Mouse (Mus musculus) retina, postnatal 1 day (tissue): Measurements from ENCODE around the gene Cog5.
A peak's percentile ranks its signal among the peaks of the same experiment; 100 is the strongest.

Experiments
- DNase-seq: peaks from one replicate; pipeline ENCODE4 v3.0.0-alpha.2; 2012

Gene Cog5

GRCm38 (mm10) chr12:31712233-31712632, 57.6 kb downstream of the Cog5 start:
- DNase-seq = peak; percentile 18

DNA sequence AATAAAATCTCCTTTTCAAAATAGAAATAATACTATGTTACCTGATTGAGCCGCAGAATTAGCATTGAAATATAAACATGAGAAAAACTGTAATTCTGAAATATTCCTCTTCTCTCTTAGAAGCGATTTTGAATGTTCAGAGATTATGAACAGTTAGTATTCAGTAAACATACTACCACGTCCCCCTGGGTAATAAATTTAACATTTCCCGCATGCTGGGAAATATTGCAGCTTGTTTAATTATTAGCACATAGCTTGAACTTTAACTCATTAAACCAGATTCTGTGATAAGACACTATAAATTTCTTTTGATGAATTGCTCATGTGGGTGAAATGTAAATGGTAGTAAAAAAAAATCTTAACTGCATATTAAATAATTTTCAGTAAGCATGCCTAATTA, 58.1 kb downstream of the Cog5 start:
- no peak for DNase-seq

DNA sequence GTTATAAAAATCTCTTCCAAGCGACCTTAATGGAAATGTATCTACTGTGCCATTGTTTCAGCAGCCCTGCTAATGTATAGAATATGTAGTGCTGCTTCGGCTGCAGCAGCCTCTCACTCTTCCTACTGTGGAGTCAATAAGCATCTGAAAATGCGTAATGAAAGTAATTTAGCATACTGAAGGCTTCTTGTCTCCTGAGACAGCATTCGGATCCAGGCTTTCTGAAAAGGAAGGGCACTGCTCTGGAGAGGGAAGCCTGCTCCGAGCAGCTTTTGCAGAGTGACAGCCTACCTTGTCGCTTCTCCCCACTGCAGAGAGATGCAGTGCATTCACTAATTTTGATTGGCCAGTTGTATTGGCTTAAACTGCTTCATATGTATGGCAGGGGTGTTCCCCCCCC, 58.9 kb downstream of the Cog5 start, which contains the start of gene Gpr22:
Gene Gpr22 (minus strand): TSS at position 348 of the 400 bp plus-strand sequence.
- peak; percentile 14 for DNase-seq

- no peak for DNase-seq
Observed at GRCm38 (mm10) chr12:31714070-31714469, 59.4 kb downstream of the Cog5 start.

DNA sequence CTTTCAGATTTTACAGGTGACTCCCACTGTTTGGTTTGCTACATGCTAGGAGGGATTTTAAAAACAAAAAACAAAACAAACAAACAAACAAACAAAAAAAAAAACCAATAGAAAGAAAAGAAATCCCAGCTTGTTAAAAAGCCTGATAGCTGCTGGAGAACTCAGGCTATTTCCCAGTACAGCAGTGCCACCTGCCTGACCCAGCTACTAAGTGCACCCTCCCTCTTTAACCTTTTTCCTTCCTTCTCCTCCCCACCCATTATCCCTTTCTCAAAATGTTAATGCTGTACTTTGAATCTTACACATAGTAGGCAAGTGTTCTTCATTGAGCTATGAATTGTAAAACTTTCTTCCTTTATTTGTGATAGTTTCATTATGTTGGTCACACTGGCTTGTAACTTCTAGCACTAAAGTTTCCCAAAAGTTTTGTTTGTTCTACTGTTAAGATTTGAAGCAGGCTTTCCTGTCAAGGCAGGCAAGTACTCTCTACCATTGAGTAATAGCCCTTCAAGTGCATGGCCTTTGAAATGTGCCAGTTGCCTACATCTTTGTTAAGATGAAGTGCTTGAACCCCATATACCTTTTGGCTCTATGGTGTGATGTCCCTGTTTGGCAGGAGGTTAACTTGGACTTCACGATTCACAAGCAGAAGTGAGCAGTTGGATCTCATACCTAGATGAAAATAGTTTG, 65.1 kb downstream of the Cog5 start:
- peak; percentile 20 for DNase-seq

- DNase-seq = no peak
Observed at GRCm38 (mm10) chr12:31724576-31724975, 69.9 kb downstream of the Cog5 start.

- DNase-seq = no peak
Observed at GRCm38 (mm10) chr12:31725511-31726275, 71.0 kb downstream of the Cog5 start.

- no peak for DNase-seq
Observed at GRCm38 (mm10) chr12:31726707-31727106, 72.0 kb downstream of the Cog5 start.

GRCm38 (mm10) chr12:31730126-31730525, 75.5 kb downstream of the Cog5 start:
- no peak for DNase-seq

GRCm38 (mm10) chr12:31734616-31735015, 79.9 kb downstream of the Cog5 start:
- no peak for DNase-seq

- no peak for DNase-seq
Observed at GRCm38 (mm10) chr12:31747301-31747700, 92.6 kb downstream of the Cog5 start.

DNA sequence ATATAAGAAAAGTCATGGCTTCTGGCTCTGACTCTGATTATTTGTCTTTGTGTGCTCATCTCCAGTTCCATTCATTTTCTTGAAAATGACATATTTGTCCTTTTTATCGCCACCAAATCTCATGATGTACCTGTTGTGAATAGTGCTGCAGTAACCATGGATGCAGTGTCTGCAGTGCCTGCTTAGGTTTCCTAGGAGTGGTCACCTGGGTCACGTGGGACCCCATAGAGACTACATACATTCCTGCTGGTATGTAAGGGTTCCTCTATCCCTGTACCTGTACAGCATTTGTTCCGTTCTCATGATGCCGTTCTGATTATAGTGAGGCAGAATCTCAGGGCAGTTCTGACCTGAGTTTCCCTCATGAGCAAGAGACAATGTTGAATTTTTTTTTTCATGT, 95.2 kb downstream of the Cog5 start:
- DNase-seq = no peak

- no peak for DNase-seq
Observed at GRCm38 (mm10) chr12:31754465-31754864, 99.8 kb downstream of the Cog5 start.

- no peak for DNase-seq
Observed at GRCm38 (mm10) chr12:31755885-31756755, 101.5 kb downstream of the Cog5 start.

DNA sequence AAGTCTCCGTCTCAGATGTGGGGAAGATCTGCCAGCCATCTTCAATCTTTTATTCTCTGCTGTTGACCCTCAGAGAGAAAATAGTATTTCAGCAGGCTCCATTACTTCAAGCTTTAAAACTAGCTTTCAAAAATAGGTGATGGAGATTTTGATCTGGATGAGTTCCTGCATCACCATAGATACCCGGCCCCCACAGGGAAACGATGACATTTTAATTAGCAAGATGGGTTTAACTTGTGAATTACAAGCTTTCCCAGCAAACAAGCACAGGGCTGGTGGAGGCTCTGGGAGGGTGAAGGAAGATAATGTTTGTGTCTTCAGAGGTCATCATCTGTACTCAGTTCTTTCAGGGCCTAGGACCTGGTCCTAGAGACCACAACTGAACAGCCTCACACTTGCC, 118.9 kb downstream of the Cog5 start:
- DNase-seq = no peak

- no peak for DNase-seq
Observed at GRCm38 (mm10) chr12:31784291-31784690, 129.6 kb downstream of the Cog5 start.

DNA sequence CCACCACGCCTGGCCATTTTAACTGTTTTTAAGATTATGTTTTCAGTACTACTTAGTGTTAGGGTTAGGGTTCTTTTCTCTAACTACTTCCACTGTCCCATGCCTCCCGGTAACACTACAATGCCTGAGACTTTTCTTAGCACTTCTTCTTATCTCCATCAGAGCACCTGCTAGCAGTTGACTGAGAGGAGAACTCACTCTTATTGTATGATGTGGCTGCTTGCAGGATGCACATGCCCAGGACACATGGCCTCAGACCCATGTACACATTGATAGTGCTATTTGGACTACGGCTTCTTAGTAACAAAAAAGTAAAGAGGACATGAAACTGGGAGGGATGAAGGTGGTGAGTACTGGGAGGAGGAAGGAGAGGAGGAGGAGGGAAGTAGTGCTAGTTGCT, 133.9 kb downstream of the Cog5 start:
- no peak for DNase-seq

- DNase-seq = no peak
Observed at GRCm38 (mm10) chr12:31806410-31807154, 151.9 kb downstream of the Cog5 start.

DNA sequence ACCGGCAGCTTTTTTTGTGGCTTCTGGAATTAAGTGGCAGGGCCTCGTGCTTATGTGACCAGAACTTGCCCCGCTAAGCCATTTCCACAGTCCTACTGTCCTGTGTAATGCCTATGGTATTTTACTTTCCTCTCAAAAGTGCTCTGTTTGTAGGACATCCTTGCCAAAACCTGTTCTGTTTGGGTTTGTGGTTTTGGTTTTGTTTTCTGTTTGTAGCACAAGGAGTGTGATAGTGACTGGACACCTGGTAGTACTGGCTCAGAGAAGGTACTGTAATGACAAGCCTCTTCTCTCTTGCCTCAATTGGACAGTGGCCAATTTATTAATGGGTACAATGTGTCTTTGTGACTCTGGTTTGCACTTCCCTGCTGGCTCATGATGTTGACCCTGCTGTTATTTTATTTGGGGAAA, 163.4 kb downstream of the Cog5 start:
- peak; percentile 18 for DNase-seq

GRCm38 (mm10) chr12:31819096-31819495, 164.4 kb downstream of the Cog5 start:
- no peak for DNase-seq

GRCm38 (mm10) chr12:31819520-31819919, 164.9 kb downstream of the Cog5 start:
- peak; percentile 43 for DNase-seq

DNA sequence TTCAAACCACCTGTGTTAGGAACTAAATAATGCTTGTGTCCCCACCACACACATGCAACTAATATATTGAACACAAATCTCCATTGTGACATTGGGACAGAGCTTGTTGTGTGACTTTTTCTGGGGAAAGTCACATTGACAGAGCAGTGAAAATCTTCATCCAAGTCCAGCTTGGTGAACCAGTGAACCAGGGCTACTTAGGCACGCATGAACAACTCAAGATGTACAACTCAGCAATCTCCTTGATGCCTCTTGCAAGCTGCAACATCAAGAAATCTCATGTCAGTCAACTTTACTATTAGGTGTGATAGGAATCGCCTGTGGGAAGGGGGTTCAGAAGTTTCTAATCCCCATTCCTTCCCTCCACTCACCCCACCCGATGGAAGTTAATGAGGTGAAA, 169.0 kb downstream of the Cog5 start:
- no peak for DNase-seq

DNA sequence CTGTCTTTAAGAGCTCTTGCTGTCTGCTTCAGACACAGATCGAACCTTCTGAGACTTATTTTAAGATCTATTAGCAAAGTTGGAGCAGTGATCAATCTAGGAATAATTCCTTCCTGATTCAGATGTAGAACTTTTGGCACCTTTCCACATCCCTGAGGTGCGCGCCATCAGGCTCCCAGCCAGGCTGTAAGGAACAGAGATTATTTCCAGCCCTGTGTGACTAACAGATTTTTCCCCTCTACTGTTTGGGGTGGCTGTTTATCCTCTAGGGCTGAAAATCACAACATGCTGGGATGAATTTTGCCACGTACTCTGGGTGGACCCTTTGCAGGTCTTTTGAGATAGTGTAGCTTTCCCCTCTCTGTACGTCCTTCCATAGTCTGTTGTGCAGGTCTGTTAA, 170.2 kb downstream of the Cog5 start:
- no peak for DNase-seq
